12 mouse cellular contexts compared by ENCODE assay signal in the genomic region with DNA sequence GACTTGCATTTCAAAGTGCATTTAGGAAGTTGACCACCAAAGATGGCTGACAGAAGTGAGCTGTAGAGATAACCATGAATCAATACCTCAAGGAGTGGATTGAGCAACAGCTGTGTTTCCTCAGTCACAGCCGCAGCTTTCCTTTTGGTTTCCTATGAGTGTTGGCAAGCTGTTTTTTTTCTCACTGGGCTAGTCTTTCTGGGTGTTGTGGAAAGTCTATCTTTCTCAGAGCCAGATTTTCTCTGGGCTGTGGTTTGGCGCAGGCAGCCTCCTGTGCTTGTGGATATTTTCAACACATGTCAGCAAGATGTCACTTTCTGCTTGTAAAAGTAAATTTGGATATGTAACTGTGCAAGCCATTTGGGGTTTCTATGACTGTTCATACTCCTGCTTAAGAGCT.
A peak's percentile ranks its signal among the peaks of the same experiment; 100 is the strongest.
DNase-seq lines count a peak whose midpoint lies in the region; ATAC-seq lines count a peak whose summit lies in the region.
"Had no signal": no experiment of that assay in that cellular context is flagged by ENCODE, and none has a peak within 500 bp of the region (broad histone marks: within the 10 kb centered on the region; RNA-seq: fewer than 3 reads in every experiment).

No protein-coding gene starts in this region.

- ATAC-seq in kidney, embryonic 14.5 days (ENCODE audit: low FRiP score, low TSS enrichment), result no peak
- ATAC-seq: Patski had no signal

- H3K9ac ChIP-seq in kidney, embryonic 14.5 days (ENCODE audit: low read depth, low read length), result no peak overlapping the region
- H3K9ac ChIP-seq: heart, embryonic 15.5 days had no signal

- H3K4me3 ChIP-seq in kidney, embryonic 14.5 days (ENCODE audit: low read length), result no peak overlapping the region
- H3K4me3 ChIP-seq: forebrain, embryonic 10.5 days; heart, embryonic 15.5 days had no signal

- no peaks in the 10 kb centered on the region for H3K27me3 ChIP-seq in kidney, embryonic 14.5 days (ENCODE audit: control insufficient read depth, insufficient read depth, low read length)
- H3K27me3 ChIP-seq: heart, embryonic 15.5 days; Patski had no signal

- H3K4me2 ChIP-seq in kidney, embryonic 14.5 days (replicated peaks; ENCODE audit: low read depth, low read length), result no peak overlapping the region
- H3K4me2 ChIP-seq: heart, embryonic 15.5 days had no signal

- no peaks in the 10 kb centered on the region for H3K9me3 ChIP-seq in kidney, embryonic 14.5 days (ENCODE audit: control insufficient read depth, low read length)
- H3K9me3 ChIP-seq: forebrain, embryonic 10.5 days; heart, embryonic 15.5 days had no signal

- H3K27ac ChIP-seq in kidney, embryonic 14.5 days (ENCODE audit: low read depth, low read length), result no peak overlapping the region
- H3K27ac ChIP-seq: forebrain, embryonic 10.5 days; heart, embryonic 15.5 days had no signal

- WGBS in kidney, embryonic 14.5 days, result 44% methylated on average over 2 of the region's 2 CpGs

- DNase-seq in embryo, embryonic 11 days, result peak; percentile 4
- DNase-seq in embryo, embryonic 9.5 days (ENCODE audit: extremely low spot score), result no peak
- DNase-seq in layer of hippocampus, adult 9-11 months, result peak; percentile 3
- no peak for DNase-seq in layer of hippocampus, postnatal 36 days
- DNase-seq in frontal cortex, postnatal 10 days (ENCODE audit: low spot score in 2 of 2), result peak; percentile 9 to 17
- DNase-seq in lung, postnatal 4 days, result peak; percentile 17 to 47
- no peak for DNase-seq in retina, embryonic 14.5 days (ENCODE audit: low spot score)
- DNase-seq: cerebellum, postnatal 25 days had no signal

- no peaks in the 10 kb centered on the region for H3K36me3 ChIP-seq in kidney, embryonic 14.5 days (ENCODE audit: control insufficient read depth, insufficient read depth, low read length)
- H3K36me3 ChIP-seq: forebrain, embryonic 10.5 days; heart, embryonic 15.5 days had no signal

- H3K4me1 ChIP-seq in kidney, embryonic 14.5 days (ENCODE audit: control insufficient read depth, insufficient read depth, low read length), result no peaks in the 10 kb centered on the region

Comparison
In these comparisons a context has a peak if more than half of its experiments do, and no peak if none do; other contexts are left out.
1. DNase-seq: peak in embryo, embryonic 11 days (single experiment), layer of hippocampus, adult 9-11 months (single experiment), frontal cortex, postnatal 10 days (2 of 2) and lung, postnatal 4 days (2 of 2); none in embryo, embryonic 9.5 days (single experiment), layer of hippocampus, postnatal 36 days (0 of 2) and retina, embryonic 14.5 days (single experiment).